In genomic region chr8:126136946-126137345, GRCm38 (mm10) we compare ENCODE assay signal across 19 mouse cellular contexts.
DNase-seq lines count a peak whose midpoint lies in the region; ATAC-seq lines count a peak whose summit lies in the region.
"Had no signal": no experiment of that assay in that cellular context is flagged by ENCODE, and none has a peak within 500 bp of the region (broad histone marks: within the 10 kb centered on the region; RNA-seq: fewer than 3 reads in every experiment).

No protein-coding gene starts in this region.

- no peaks in the 10 kb centered on the region for H3K36me3 ChIP-seq in heart, embryonic 11.5 days (ENCODE audit: control insufficient read depth, insufficient read depth, low read length)
- H3K36me3 ChIP-seq: embryonic facial prominence, embryonic 15.5 days; forebrain, embryonic 10.5 days; heart, embryonic 13.5 days; hindbrain, embryonic 15.5 days had no signal

- peaks cover 5% of the 10 kb centered on the region for H3K4me1 ChIP-seq in heart, embryonic 11.5 days (ENCODE audit: control insufficient read depth, insufficient read depth, low read length)

- no peak overlapping the region for H3K4me3 ChIP-seq in heart, embryonic 11.5 days (ENCODE audit: low read depth, low read length)
- H3K4me3 ChIP-seq: embryonic facial prominence, embryonic 15.5 days; erythroblast, embryonic 14.5 days; forebrain, embryonic 10.5 days; gastrocnemius, adult 2 months; heart, embryonic 13.5 days; hindbrain, embryonic 15.5 days had no signal

- intact Hi-C loops in left cerebral cortex, postnatal 4 days (cut with DNase I) = no loop called here
- intact Hi-C loops in left cerebral cortex, postnatal 10 days (cut with DNase I) = no loop called here

- H3K27ac ChIP-seq in heart, embryonic 11.5 days (ENCODE audit: low read depth, low read length) = no peak overlapping the region
- H3K27ac ChIP-seq: embryonic facial prominence, embryonic 15.5 days; forebrain, embryonic 10.5 days; gastrocnemius, adult 2 months; heart, embryonic 13.5 days; hindbrain, embryonic 15.5 days had no signal

- no peaks in the 10 kb centered on the region for H3K9me3 ChIP-seq in heart, embryonic 11.5 days (replicated peaks; ENCODE audit: control insufficient read depth, low read length)
- H3K9me3 ChIP-seq: embryonic facial prominence, embryonic 15.5 days; forebrain, embryonic 10.5 days; heart, embryonic 13.5 days; hindbrain, embryonic 15.5 days had no signal

- H3K27me3 ChIP-seq in heart, embryonic 11.5 days (ENCODE audit: control insufficient read depth, insufficient read depth, low read length) = peaks cover 34% of the 10 kb centered on the region

- DNase-seq in left cerebral cortex, postnatal 4 days = peak; percentile 13
- no peak for DNase-seq in left cerebral cortex, postnatal 10 days (ENCODE audit: extremely low spot score in 1 of 2, low spot score in 2 of 2)
- peak; percentile 90 for DNase-seq in cerebellum, adult 9-10 months
- peak; percentile 82 to 86 for DNase-seq in cerebellum, postnatal 25 days
- no peak for DNase-seq in neural tube, embryonic 10.5 days (ENCODE audit: extremely low spot score, low spot score)
- DNase-seq: adrenal gland, postnatal 14 days; gastrocnemius, adult 2 months; gastrocnemius, postnatal 25 days; heart, postnatal 36 days had no signal

- H3K4me2 ChIP-seq in heart, embryonic 11.5 days = no peak overlapping the region
- H3K4me2 ChIP-seq: embryonic facial prominence, embryonic 15.5 days; heart, embryonic 13.5 days; hindbrain, embryonic 15.5 days had no signal

- no peak for ATAC-seq in heart, embryonic 11.5 days (replicated peaks; ENCODE audit: insufficient number of reproducible peaks, low FRiP score, low TSS enrichment)
- ATAC-seq: activated CD4-positive, CD25-positive, alpha-beta regulatory T cell, adult 4 months; forebrain, embryonic 14.5 days; intestine, embryonic 16.5 days; Patski had no signal

- H3K9ac ChIP-seq in heart, embryonic 11.5 days (ENCODE audit: low read depth, low read length) = no peak overlapping the region
- H3K9ac ChIP-seq: embryonic facial prominence, embryonic 15.5 days; heart, embryonic 13.5 days; hindbrain, embryonic 15.5 days had no signal

- WGBS in heart, embryonic 11.5 days (ENCODE audit: insufficient replicate concordance) = 83% methylated on average over 3 of the region's 3 CpGs

Comparison
In these comparisons a context has a peak if more than half of its experiments do, and no peak if none do; other contexts are left out.
1. DNase-seq: peak in left cerebral cortex, postnatal 4 days (single experiment), cerebellum, adult 9-10 months (single experiment) and cerebellum, postnatal 25 days (2 of 2); none in left cerebral cortex, postnatal 10 days (0 of 2) and neural tube, embryonic 10.5 days (single experiment).